Mouse (Mus musculus): ENCODE data around the gene Ptgr2. TPM values are rescaled to one million over a fixed set of nuclear protein-coding genes. Genes with fewer than 3 reads are reported as not detected.

Gene Ptgr2
- polyA plus RNA-seq, 1 experiment from 2014 or later: 13.0 TPM

- 84% methylated on average over 5 of the region's 5 CpGs for WGBS
- H3K4me2 ChIP-seq (ENCODE audit: low read length): no peak overlapping the region
- H3K36me3 ChIP-seq (ENCODE audit: control insufficient read depth, insufficient read depth, low read length): no peaks in the 10 kb centered on the region
- ATAC-seq: no peak
- H3K9ac ChIP-seq (ENCODE audit: low read length): no peak overlapping the region
- no peak overlapping the region for H3K4me3 ChIP-seq (ENCODE audit: low read depth, low read length)
- no peak overlapping the region for H3K27ac ChIP-seq (ENCODE audit: low read depth, low read length)
- no peaks in the 10 kb centered on the region for H3K9me3 ChIP-seq (replicated peaks; ENCODE audit: control insufficient read depth, low read length)
- DNase-seq (ENCODE audit: low spot score): no peak
- no peaks in the 10 kb centered on the region for H3K27me3 ChIP-seq (replicated peaks; ENCODE audit: control insufficient read depth, insufficient read depth, low read length)
- no peaks in the 10 kb centered on the region for H3K4me1 ChIP-seq (ENCODE audit: control insufficient read depth, insufficient read depth, low read length)
These were observed 30.1 kb upstream of the Ptgr2 start for GRCm38 (mm10) chr12:84254886-84255285.

- Histone ChIP-seq H3K4me1 (ENCODE audit: control insufficient read depth, insufficient read depth, low read length) (no peaks in the 10 kb centered on the region), H3K27ac (ENCODE audit: low read depth, low read length) (no peak overlapping the region), H3K27me3 (replicated peaks; ENCODE audit: control insufficient read depth, insufficient read depth, low read length) (no peaks in the 10 kb centered on the region), H3K4me2 (ENCODE audit: low read length) (no peak overlapping the region), H3K4me3 (ENCODE audit: low read depth, low read length) (no peak overlapping the region), H3K9me3 (replicated peaks; ENCODE audit: control insufficient read depth, low read length) (no peaks in the 10 kb centered on the region), H3K9ac (ENCODE audit: low read length) (no peak overlapping the region), H3K36me3 (ENCODE audit: control insufficient read depth, insufficient read depth, low read length) (no peaks in the 10 kb centered on the region)
- ATAC-seq (no peak), DNase-seq (ENCODE audit: low spot score) (no peak)
- 55% methylated on average over 7 of the region's 7 CpGs for WGBS
These were observed 24.7 kb upstream of the Ptgr2 start for GRCm38 (mm10) chr12:84260363-84260762.

GRCm38 (mm10) chr12:84267264-84267663 lies 17.8 kb upstream of the Ptgr2 start:
- Histone ChIP-seq H3K9me3 (replicated peaks; ENCODE audit: control insufficient read depth, low read length) (no peaks in the 10 kb centered on the region), H3K27ac (ENCODE audit: low read depth, low read length) (no peak overlapping the region), H3K4me2 (ENCODE audit: low read length) (no peak overlapping the region), H3K4me1 (ENCODE audit: control insufficient read depth, insufficient read depth, low read length) (no peaks in the 10 kb centered on the region), H3K36me3 (ENCODE audit: control insufficient read depth, insufficient read depth, low read length) (no peaks in the 10 kb centered on the region), H3K9ac (ENCODE audit: low read length) (no peak overlapping the region), H3K27me3 (replicated peaks; ENCODE audit: control insufficient read depth, insufficient read depth, low read length) (no peaks in the 10 kb centered on the region), H3K4me3 (ENCODE audit: low read depth, low read length) (no peak overlapping the region)
- ATAC-seq: no peak
- DNase-seq (ENCODE audit: low spot score): no peak
- WGBS: 71% methylated on average over 2 of the region's 2 CpGs

- Histone ChIP-seq H3K4me1 (ENCODE audit: control insufficient read depth, insufficient read depth, low read length) (0 out of 2 replicates have a peak, but pooled peaks cover 4% of the 10 kb centered on the region), H3K4me2 (ENCODE audit: low read length) (no peak overlapping the region), H3K9me3 (replicated peaks; ENCODE audit: control insufficient read depth, low read length) (no peaks in the 10 kb centered on the region), H3K36me3 (ENCODE audit: control insufficient read depth, insufficient read depth, low read length) (no peaks in the 10 kb centered on the region), H3K27me3 (replicated peaks; ENCODE audit: control insufficient read depth, insufficient read depth, low read length) (no peaks in the 10 kb centered on the region), H3K27ac (ENCODE audit: low read depth, low read length) (no peak overlapping the region), H3K4me3 (ENCODE audit: low read depth, low read length) (no peak overlapping the region), H3K9ac (ENCODE audit: low read length) (no peak overlapping the region)
- DNase-seq (ENCODE audit: low spot score) (no peak), ATAC-seq (no peak)
- WGBS: 76% methylated on average over 5 of the region's 5 CpGs
These were observed 11.7 kb upstream of the Ptgr2 start for GRCm38 (mm10) chr12:84273366-84273765.

- no peak for DNase-seq (ENCODE audit: low spot score)
- H3K9me3 ChIP-seq (replicated peaks; ENCODE audit: control insufficient read depth, low read length): no peaks in the 10 kb centered on the region
- no peaks in the 10 kb centered on the region for H3K36me3 ChIP-seq (ENCODE audit: control insufficient read depth, insufficient read depth, low read length)
- H3K4me1 ChIP-seq (ENCODE audit: control insufficient read depth, insufficient read depth, low read length): 0 out of 2 replicates have a peak, but pooled peaks cover 4% of the 10 kb centered on the region
- H3K4me3 ChIP-seq (ENCODE audit: low read depth, low read length): no peak overlapping the region
- WGBS: 93% methylated on average over 9 of the region's 9 CpGs
- no peaks in the 10 kb centered on the region for H3K27me3 ChIP-seq (replicated peaks; ENCODE audit: control insufficient read depth, insufficient read depth, low read length)
- no peak overlapping the region for H3K9ac ChIP-seq (ENCODE audit: low read length)
- H3K27ac ChIP-seq (ENCODE audit: low read depth, low read length): no peak overlapping the region
- H3K4me2 ChIP-seq (ENCODE audit: low read length): no peak overlapping the region
- ATAC-seq: no peak
These were observed 9.7 kb upstream of the Ptgr2 start for GRCm38 (mm10) chr12:84275288-84275687.

GRCm38 (mm10) chr12:84276288-84276687 lies 8.7 kb upstream of the Ptgr2 start:
- no peaks in the 10 kb centered on the region for H3K9me3 ChIP-seq (replicated peaks; ENCODE audit: control insufficient read depth, low read length)
- no peak overlapping the region for H3K4me2 ChIP-seq (ENCODE audit: low read length)
- no peak for DNase-seq (ENCODE audit: low spot score)
- H3K27me3 ChIP-seq (replicated peaks; ENCODE audit: control insufficient read depth, insufficient read depth, low read length): no peaks in the 10 kb centered on the region
- 0 out of 2 replicates have a peak, but pooled peaks cover 4% of the 10 kb centered on the region for H3K4me1 ChIP-seq (ENCODE audit: control insufficient read depth, insufficient read depth, low read length)
- ATAC-seq: no peak
- H3K36me3 ChIP-seq (ENCODE audit: control insufficient read depth, insufficient read depth, low read length): no peaks in the 10 kb centered on the region
- no peak overlapping the region for H3K27ac ChIP-seq (ENCODE audit: low read depth, low read length)
- no peak overlapping the region for H3K9ac ChIP-seq (ENCODE audit: low read length)
- WGBS: 61% methylated on average over 2 of the region's 2 CpGs
- H3K4me3 ChIP-seq (ENCODE audit: low read depth, low read length): no peak overlapping the region

GRCm38 (mm10) chr12:84276799-84277198 lies 8.2 kb upstream of the Ptgr2 start:
- Histone ChIP-seq H3K27me3 (replicated peaks; ENCODE audit: control insufficient read depth, insufficient read depth, low read length) (no peaks in the 10 kb centered on the region), H3K4me1 (ENCODE audit: control insufficient read depth, insufficient read depth, low read length) (0 out of 2 replicates have a peak, but pooled peaks cover 4% of the 10 kb centered on the region), H3K9me3 (replicated peaks; ENCODE audit: control insufficient read depth, low read length) (no peaks in the 10 kb centered on the region), H3K4me3 (ENCODE audit: low read depth, low read length) (no peak overlapping the region), H3K36me3 (ENCODE audit: control insufficient read depth, insufficient read depth, low read length) (no peaks in the 10 kb centered on the region), H3K27ac (ENCODE audit: low read depth, low read length) (no peak overlapping the region), H3K9ac (ENCODE audit: low read length) (no peak overlapping the region), H3K4me2 (ENCODE audit: low read length) (no peak overlapping the region)
- DNase-seq (ENCODE audit: low spot score) (no peak), ATAC-seq (no peak)
- 82% methylated on average over 4 of the region's 4 CpGs for WGBS

GRCm38 (mm10) chr12:84277832-84278231 lies 7.2 kb upstream of the Ptgr2 start:
- Histone ChIP-seq H3K4me3 (ENCODE audit: low read depth, low read length) (no peak overlapping the region), H3K27ac (ENCODE audit: low read depth, low read length) (0 out of 2 replicates have a peak overlapping the region, but pooled peaks have one; percentile 52), H3K4me2 (ENCODE audit: low read length) (no peak overlapping the region), H3K4me1 (ENCODE audit: control insufficient read depth, insufficient read depth, low read length) (0 out of 2 replicates have a peak, but pooled peaks cover 4% of the 10 kb centered on the region), H3K36me3 (ENCODE audit: control insufficient read depth, insufficient read depth, low read length) (no peaks in the 10 kb centered on the region), H3K27me3 (replicated peaks; ENCODE audit: control insufficient read depth, insufficient read depth, low read length) (no peaks in the 10 kb centered on the region), H3K9ac (ENCODE audit: low read length) (no peak overlapping the region), H3K9me3 (replicated peaks; ENCODE audit: control insufficient read depth, low read length) (no peaks in the 10 kb centered on the region)
- peak; percentile 82 for ATAC-seq
- peak; percentile 64 for DNase-seq (ENCODE audit: low spot score)
- 10% methylated on average over 3 of the region's 3 CpGs for WGBS

- peak; percentile 87 for DNase-seq (ENCODE audit: low spot score)
- peak; percentile 65 for ATAC-seq
- Histone ChIP-seq H3K4me3 (ENCODE audit: low read depth, low read length) (no peak overlapping the region), H3K4me1 (ENCODE audit: control insufficient read depth, insufficient read depth, low read length) (0 out of 2 replicates have a peak, but pooled peaks cover 4% of the 10 kb centered on the region), H3K9me3 (replicated peaks; ENCODE audit: control insufficient read depth, low read length) (no peaks in the 10 kb centered on the region), H3K27ac (ENCODE audit: low read depth, low read length) (peak overlapping the region; percentile 52; the same call in 1 of the 2 replicates), H3K4me2 (ENCODE audit: low read length) (no peak overlapping the region), H3K9ac (ENCODE audit: low read length) (no peak overlapping the region), H3K36me3 (ENCODE audit: control insufficient read depth, insufficient read depth, low read length) (no peaks in the 10 kb centered on the region), H3K27me3 (replicated peaks; ENCODE audit: control insufficient read depth, insufficient read depth, low read length) (no peaks in the 10 kb centered on the region)
- WGBS: 40% methylated on average over 7 of the region's 7 CpGs
These were observed 6.1 kb upstream of the Ptgr2 start for GRCm38 (mm10) chr12:84278901-84279300.
